Mouse (Mus musculus): Measurements from ENCODE around the gene Ncoa3. TPM values are rescaled to one million over a fixed set of nuclear protein-coding genes. Genes with fewer than 3 reads are reported as not detected.

Ncoa3 gene
- polyA plus RNA-seq, 1 experiment from 2014 or later: 15.5 TPM

DNA sequence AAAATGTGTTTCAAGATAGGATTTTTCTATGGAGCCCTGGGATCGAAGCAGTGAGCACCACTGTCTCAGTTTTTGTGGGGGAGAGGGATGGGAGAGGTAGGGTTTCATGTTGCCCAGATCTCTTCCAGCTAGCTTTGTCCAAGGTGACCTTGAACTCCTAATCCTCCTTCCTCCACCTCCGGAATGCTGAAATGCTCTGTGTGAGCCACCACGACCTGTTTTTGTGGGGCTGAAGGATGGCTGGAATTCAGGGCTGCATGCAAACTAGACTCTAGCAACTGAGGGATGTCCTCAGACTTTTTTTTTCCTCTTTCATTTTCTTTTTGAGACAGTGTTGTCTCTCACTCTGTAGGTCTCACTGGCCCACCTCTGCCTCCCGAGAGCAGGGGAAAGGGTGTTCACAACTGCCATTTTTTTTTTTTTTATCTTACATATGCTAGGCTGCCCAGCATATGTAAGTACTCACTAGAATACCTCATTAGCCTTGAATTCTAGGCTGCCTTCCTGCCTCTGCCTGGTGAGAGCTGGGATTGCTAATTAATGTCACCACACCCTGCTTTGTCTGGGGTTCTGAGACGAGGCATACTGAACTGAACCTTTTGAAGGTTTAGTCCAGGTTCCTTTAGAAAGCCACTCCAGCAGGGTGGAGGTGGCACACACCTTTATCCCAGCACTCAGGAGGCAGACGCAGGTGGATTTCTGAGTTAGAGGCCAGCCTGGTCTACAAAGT lies 11.0 kb upstream of the Ncoa3 start:
- H3K4me1 ChIP-seq (ENCODE audit: control insufficient read depth, insufficient read depth, low read length): no peaks in the 10 kb centered on the region
- WGBS: 55% methylated on average over 6 of the region's 6 CpGs
- ATAC-seq: no peak

DNA sequence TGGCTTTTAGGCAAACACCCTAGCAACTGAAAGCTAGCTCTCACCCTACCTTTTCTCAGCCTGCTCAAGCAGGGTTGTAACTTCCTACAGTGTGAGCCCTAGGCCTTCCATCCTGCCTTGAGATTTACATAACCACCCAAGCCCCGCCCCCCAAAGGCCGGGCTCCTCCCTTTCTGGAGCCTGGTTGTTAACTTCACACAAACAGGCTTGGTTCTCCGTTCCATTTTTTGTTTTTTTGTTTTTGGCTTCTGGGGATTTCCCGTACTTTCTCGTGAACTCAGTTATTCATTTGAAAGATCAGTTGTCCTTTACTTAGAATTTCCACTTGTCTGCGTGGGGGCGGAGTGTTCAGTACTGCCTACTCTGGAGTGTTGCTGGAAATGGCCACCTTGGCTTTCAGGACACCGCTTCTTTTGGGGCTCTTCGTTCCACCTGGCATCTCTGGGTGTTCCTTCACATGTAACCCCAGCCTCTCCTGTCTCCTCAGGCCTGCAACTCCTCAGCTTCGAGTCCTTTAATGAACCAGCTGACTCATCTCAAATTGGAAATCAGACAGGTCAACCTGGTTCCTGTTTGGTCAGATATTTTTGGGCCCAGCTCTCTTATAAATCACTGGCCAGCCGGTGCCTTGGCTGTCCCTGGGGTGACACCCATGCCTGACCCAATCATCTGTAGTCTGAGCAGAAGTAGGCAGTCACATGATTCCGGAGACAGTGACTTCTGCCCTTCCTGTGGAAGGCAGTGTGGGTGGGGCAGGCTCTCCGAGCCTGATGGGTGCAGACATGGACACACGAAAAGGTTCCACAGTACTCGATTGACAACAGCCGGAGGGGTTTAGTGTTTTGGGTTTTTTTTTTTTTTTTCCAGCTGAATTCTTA lies 9.7 kb upstream of the Ncoa3 start:
- H3K27ac ChIP-seq (ENCODE audit: low read length): no peak overlapping the region
- no peak for ATAC-seq
- no peak overlapping the region for H3K4me3 ChIP-seq (ENCODE audit: low read depth, low read length)
- peaks cover 6% of the 10 kb centered on the region for H3K4me1 ChIP-seq (ENCODE audit: control insufficient read depth, insufficient read depth, low read length)
- no peaks in the 10 kb centered on the region for H3K27me3 ChIP-seq (ENCODE audit: control insufficient read depth, insufficient read depth, low read depth, low read length)
- H3K4me2 ChIP-seq (ENCODE audit: low read length): no peak overlapping the region
- H3K36me3 ChIP-seq (ENCODE audit: control insufficient read depth, insufficient read depth, low read length): no peaks in the 10 kb centered on the region
- no peaks in the 10 kb centered on the region for H3K9me3 ChIP-seq (replicated peaks; ENCODE audit: control insufficient read depth, low read length, poor library complexity, severe bottlenecking)
- no peak overlapping the region for H3K9ac ChIP-seq (ENCODE audit: low read depth, low read length)
- 68% methylated on average over 16 of the region's 16 CpGs for WGBS

More for the DNA sequence above, 11.0 kb upstream of the Ncoa3 start:
- Histone ChIP-seq H3K27ac (ENCODE audit: low read length) (no peak overlapping the region), H3K36me3 (ENCODE audit: control insufficient read depth, insufficient read depth, low read length) (no peaks in the 10 kb centered on the region), H3K27me3 (ENCODE audit: control insufficient read depth, insufficient read depth, low read depth, low read length) (no peaks in the 10 kb centered on the region), H3K9me3 (replicated peaks; ENCODE audit: control insufficient read depth, low read length, poor library complexity, severe bottlenecking) (no peaks in the 10 kb centered on the region), H3K9ac (ENCODE audit: low read depth, low read length) (no peak overlapping the region), H3K4me3 (ENCODE audit: low read depth, low read length) (no peak overlapping the region), H3K4me2 (ENCODE audit: low read length) (no peak overlapping the region)

DNA sequence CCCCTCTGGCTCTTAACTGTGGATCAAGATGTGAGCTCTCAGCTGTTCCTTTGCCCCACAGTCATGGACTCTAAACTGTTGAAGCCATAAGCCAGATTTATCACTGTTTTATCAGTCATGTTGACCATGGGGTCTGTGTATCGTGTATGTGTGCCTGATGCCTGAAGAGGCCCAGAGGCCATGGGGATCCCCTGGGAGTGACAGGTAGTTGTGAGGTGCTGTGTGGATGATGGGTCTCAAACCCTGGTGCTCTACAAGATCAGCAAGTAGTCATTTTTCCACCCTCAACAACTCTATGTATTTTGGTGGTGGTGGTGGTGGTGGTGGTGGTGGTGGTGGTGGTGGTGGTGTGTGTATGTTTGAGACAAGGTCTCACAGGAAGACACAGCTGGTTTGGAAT lies 8.1 kb upstream of the Ncoa3 start:
- H3K27ac ChIP-seq (ENCODE audit: low read length): no peak overlapping the region
- H3K9ac ChIP-seq (ENCODE audit: low read depth, low read length): no peak overlapping the region
- no peak overlapping the region for H3K4me2 ChIP-seq (ENCODE audit: low read length)
- H3K9me3 ChIP-seq (replicated peaks; ENCODE audit: control insufficient read depth, low read length, poor library complexity, severe bottlenecking): no peaks in the 10 kb centered on the region
- ATAC-seq: no peak
- H3K36me3 ChIP-seq (ENCODE audit: control insufficient read depth, insufficient read depth, low read length): no peaks in the 10 kb centered on the region
- no peak overlapping the region for H3K4me3 ChIP-seq (ENCODE audit: low read depth, low read length)
- 100% methylated on average over 1 of the region's 1 CpGs for WGBS
- H3K27me3 ChIP-seq (ENCODE audit: control insufficient read depth, insufficient read depth, low read depth, low read length): no peaks in the 10 kb centered on the region
- H3K4me1 ChIP-seq (ENCODE audit: control insufficient read depth, insufficient read depth, low read length): peaks cover 6% of the 10 kb centered on the region

DNA sequence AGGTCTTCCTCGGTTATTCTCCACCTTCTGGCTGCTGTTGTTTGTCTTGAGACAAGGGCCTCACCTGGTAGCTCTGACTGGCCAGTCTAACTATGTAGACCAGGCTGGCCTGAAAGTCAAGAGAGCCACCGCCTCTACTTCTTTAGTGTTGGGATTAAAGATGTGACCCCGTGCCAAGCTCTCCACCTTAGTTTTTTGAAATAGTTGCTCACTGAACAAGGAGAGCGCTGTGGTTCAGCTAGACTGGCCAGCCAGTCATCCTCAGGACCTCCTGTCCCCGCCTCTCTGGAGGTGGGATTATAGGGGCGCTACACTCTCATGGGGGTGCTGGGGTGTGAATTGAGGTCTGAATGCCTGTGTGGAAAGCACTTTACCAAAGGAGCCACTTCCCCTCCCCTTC lies 7.5 kb upstream of the Ncoa3 start:
- Histone ChIP-seq H3K27me3 (ENCODE audit: control insufficient read depth, insufficient read depth, low read depth, low read length) (no peaks in the 10 kb centered on the region), H3K4me2 (ENCODE audit: low read length) (no peak overlapping the region), H3K9ac (ENCODE audit: low read depth, low read length) (no peak overlapping the region), H3K36me3 (ENCODE audit: control insufficient read depth, insufficient read depth, low read length) (no peaks in the 10 kb centered on the region), H3K9me3 (replicated peaks; ENCODE audit: control insufficient read depth, low read length, poor library complexity, severe bottlenecking) (no peaks in the 10 kb centered on the region), H3K4me1 (ENCODE audit: control insufficient read depth, insufficient read depth, low read length) (peaks cover 6% of the 10 kb centered on the region), H3K27ac (ENCODE audit: low read length) (no peak overlapping the region), H3K4me3 (ENCODE audit: low read depth, low read length) (no peak overlapping the region)
- WGBS: 88% methylated on average over 6 of the region's 6 CpGs
- ATAC-seq: no peak

DNA sequence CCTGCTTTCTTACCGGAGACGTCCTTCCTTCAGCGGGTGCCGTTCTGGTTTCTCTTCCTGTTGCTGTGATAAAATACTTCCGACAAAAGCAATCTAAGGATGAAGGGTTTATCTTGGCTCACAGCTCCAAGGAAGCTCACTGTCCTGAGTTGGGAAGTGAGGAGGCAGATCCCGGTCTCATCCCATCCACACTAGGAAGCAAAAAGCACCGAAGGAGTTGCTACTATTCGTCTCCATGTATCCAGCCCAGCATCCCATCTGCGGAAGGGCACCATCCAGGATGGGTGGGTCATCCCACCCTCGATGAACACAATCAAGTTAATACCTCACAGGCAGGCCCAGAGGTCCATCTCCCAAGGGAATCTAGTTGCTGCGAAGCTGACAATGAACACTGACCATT lies 6.9 kb upstream of the Ncoa3 start:
- Histone ChIP-seq H3K4me2 (ENCODE audit: low read length) (no peak overlapping the region), H3K9ac (ENCODE audit: low read depth, low read length) (no peak overlapping the region), H3K4me3 (ENCODE audit: low read depth, low read length) (no peak overlapping the region), H3K4me1 (ENCODE audit: control insufficient read depth, insufficient read depth, low read length) (peaks cover 6% of the 10 kb centered on the region), H3K9me3 (replicated peaks; ENCODE audit: control insufficient read depth, low read length, poor library complexity, severe bottlenecking) (no peaks in the 10 kb centered on the region), H3K27ac (ENCODE audit: low read length) (no peak overlapping the region), H3K27me3 (ENCODE audit: control insufficient read depth, insufficient read depth, low read depth, low read length) (no peaks in the 10 kb centered on the region), H3K36me3 (ENCODE audit: control insufficient read depth, insufficient read depth, low read length) (no peaks in the 10 kb centered on the region)
- 93% methylated on average over 11 of the region's 11 CpGs for WGBS
- ATAC-seq: no peak

DNA sequence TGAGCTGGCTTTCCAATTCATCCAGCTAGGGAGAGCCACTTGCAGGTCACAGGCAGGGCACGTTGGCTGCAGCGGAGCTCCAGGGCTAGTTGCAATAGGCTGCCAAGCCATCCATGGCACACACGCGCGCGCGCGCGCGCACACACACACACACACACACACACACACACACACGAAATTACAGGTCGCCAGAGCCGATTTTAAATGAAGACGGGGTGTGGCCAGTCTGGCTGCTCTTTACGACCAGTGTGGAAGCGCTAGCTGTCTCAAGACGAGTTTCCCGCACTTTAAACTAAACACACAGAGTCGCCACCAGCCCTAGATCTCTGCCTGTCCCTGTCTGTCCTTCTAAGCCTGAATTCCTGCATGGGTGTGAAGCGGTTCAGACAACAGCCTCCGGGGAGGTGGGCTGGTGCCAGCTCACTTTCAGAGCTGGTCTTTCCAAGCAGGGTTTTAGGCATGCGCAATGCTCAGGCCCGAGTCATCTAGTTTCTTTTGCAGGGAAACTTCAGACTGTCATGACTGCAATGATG lies 5.4 kb upstream of the Ncoa3 start:
- Histone ChIP-seq H3K36me3 (ENCODE audit: control insufficient read depth, insufficient read depth, low read length) (no peaks in the 10 kb centered on the region), H3K27me3 (ENCODE audit: control insufficient read depth, insufficient read depth, low read depth, low read length) (no peaks in the 10 kb centered on the region), H3K9ac (ENCODE audit: low read depth, low read length) (peak overlapping the region; percentile 49), H3K9me3 (replicated peaks; ENCODE audit: control insufficient read depth, low read length, poor library complexity, severe bottlenecking) (no peaks in the 10 kb centered on the region), H3K4me1 (ENCODE audit: control insufficient read depth, insufficient read depth, low read length) (peaks cover 6% of the 10 kb centered on the region), H3K4me3 (ENCODE audit: low read depth, low read length) (peak overlapping the region; percentile 37), H3K27ac (ENCODE audit: low read length) (peak overlapping the region; percentile 66), H3K4me2 (ENCODE audit: low read length) (peak overlapping the region; percentile 68)
- WGBS: 2% methylated on average over 23 of the region's 23 CpGs
- peak; percentile 68; the same call in 1 of the 2 replicates for ATAC-seq

DNA sequence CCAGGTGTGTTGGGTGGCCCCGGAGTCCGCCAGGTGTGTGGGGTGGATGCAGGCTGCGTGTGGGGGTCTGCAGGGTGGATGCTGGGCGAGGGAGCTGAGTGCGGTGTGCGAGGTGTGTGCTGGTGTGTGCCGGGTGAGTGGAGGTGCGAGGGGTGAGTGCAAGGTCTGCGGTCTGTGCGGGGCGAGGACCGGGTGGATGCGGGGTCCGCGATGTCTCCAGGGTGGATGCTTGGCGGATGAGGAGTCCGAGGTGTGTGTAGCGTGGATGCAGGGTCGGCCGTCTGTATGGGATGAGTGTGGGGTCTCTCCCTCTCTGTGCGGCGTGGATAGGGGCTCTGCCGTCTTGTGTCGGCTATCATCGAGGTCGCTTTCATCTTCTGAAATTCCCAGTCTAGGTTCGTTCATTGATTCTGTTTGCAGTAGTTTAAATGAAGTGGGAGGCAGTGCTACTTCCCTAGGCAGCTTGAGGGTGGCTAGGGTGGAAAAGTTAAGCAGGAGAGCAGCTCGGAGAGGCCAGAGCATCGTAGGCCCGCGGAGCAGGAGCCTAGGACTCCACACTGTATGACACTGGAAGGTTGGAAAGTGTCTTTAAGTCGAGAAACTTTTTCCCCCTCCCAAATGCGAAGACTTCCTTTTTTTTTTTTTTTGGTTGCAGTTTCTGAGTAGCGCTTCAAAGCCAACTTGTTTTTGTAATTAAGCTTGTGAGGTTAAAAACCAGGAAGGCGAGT lies 901 bp downstream of the Ncoa3 start:
- H3K27ac ChIP-seq (ENCODE audit: low read length): peak overlapping the region; percentile 90
- H3K4me2 ChIP-seq (ENCODE audit: low read length): peak overlapping the region; percentile 90
- WGBS: 3% methylated on average over 34 of the region's 35 CpGs
- H3K9ac ChIP-seq (ENCODE audit: low read depth, low read length): peak overlapping the region; percentile 97
- peak overlapping the region; percentile 91 for H3K4me3 ChIP-seq (ENCODE audit: low read depth, low read length)
- peaks cover 14% of the 10 kb centered on the region; the same call in 1 of the 2 replicates for H3K4me1 ChIP-seq (ENCODE audit: control insufficient read depth, insufficient read depth, low read length)
- ATAC-seq: peak; percentile 81
- H3K9me3 ChIP-seq (replicated peaks; ENCODE audit: control insufficient read depth, low read length, poor library complexity, severe bottlenecking): no peaks in the 10 kb centered on the region
- no peaks in the 10 kb centered on the region for H3K27me3 ChIP-seq (ENCODE audit: control insufficient read depth, insufficient read depth, low read depth, low read length)
- no peaks in the 10 kb centered on the region for H3K36me3 ChIP-seq (ENCODE audit: control insufficient read depth, insufficient read depth, low read length)

DNA sequence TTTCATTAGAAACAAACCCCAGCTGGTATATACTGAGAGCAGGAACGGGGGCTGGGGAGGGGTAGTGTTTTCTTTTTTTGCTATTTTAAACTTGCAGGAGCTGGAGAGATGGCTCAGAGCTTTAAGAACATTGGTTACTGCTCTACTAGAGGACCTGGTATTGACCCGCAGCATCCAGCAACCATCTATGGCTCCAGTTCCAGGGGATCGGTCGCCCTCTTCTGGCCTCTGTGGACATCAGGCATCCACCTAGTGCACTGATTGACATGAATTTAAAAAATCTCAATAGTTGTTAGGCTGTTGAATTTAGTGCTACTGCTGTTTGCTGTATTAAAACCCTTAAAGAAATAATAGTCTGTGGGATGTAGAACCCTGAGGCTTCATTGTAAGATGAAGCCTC lies 1.9 kb downstream of the Ncoa3 start:
- H3K9ac ChIP-seq (ENCODE audit: low read depth, low read length): no peak overlapping the region
- H3K4me3 ChIP-seq (ENCODE audit: low read depth, low read length): no peak overlapping the region
- ATAC-seq: no peak
- no peaks in the 10 kb centered on the region for H3K9me3 ChIP-seq (replicated peaks; ENCODE audit: control insufficient read depth, low read length, poor library complexity, severe bottlenecking)
- no peaks in the 10 kb centered on the region for H3K36me3 ChIP-seq (ENCODE audit: control insufficient read depth, insufficient read depth, low read length)
- H3K27ac ChIP-seq (ENCODE audit: low read length): no peak overlapping the region
- WGBS: 95% methylated on average over 4 of the region's 4 CpGs
- peaks cover 19% of the 10 kb centered on the region for H3K4me1 ChIP-seq (ENCODE audit: control insufficient read depth, insufficient read depth, low read length)
- peak overlapping the region; percentile 90; the same call in 1 of the 2 replicates for H3K4me2 ChIP-seq (ENCODE audit: low read length)
- H3K27me3 ChIP-seq (ENCODE audit: control insufficient read depth, insufficient read depth, low read depth, low read length): no peaks in the 10 kb centered on the region
